Mouse (Mus musculus) brain, embryonic 14.5 days (tissue): ENCODE data around the gene Rasgef1b.

Experiments
- CTCF ChIP-seq: fragments of 200-500 bp; IDR thresholded peaks from 2 replicates; pipeline ENCODE4 v1.5.1; 2012; ENCODE audit warnings: inconsistent platforms, mild to moderate bottlenecking, moderate library complexity, borderline replicate concordance; ENCODE audit not compliant: insufficient read depth, insufficient read length; ENCODE audit errors: extremely low read depth
- POLR2A ChIP-seq: fragments of 200-500 bp; IDR thresholded peaks from 2 replicates; pipeline ENCODE4 v1.6.1; 2012; ENCODE audit warnings: mild to moderate bottlenecking, inconsistent platforms, borderline replicate concordance; ENCODE audit not compliant: poor library complexity, insufficient read depth, insufficient read length, severe bottlenecking; ENCODE audit errors: extremely low read depth

DNA sequence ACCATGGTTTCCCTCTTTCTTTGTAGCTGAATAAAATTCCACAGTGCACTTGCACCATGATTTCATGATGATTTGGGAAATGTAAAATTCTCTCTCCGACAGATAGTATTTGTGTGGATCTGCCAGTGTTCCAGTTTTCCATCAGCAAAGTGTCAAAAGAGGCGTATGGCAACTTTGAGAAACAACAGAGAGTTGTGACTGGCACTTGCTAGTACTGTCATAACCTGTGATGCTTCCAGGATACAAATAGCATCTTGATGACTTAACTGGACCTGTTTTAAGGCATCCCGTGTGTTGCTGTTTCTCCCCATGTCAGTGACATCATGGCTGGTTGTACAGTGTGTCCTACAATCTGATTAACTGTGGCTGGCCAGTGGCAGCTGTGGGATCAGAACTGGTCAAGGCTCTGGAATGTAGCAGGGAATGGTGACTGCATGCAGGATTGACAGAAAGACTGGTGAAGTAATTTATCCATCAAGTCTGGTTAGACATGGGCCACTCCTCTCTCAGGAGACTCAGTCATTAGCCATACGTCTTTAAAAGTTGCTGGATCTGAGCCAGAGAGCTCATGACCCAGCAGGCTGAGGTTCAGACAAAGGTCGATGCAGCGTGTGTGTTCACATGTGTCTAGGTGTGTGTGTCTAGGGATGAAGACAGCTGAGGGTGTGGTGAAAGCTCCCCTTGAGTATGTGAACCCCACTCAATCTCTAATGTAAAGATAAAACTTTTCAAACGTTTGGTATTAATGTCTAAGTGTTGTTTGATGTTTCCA is 328.8 kb downstream of the Rasgef1b start:
- TF ChIP-seq CTCF, result no peak
- no peak for TF ChIP-seq POLR2A
